Mouse (Mus musculus) thymus, adult 2 months (tissue): Measurements from ENCODE around the gene RPS10-NUDT3.

ENCODE experiments used
- CTCF ChIP-seq: fragments of 200-500 bp; IDR thresholded peaks from 2 replicates; pipeline ENCODE4 v1.5.1; 2012; ENCODE audit warnings: mild to moderate bottlenecking, control low read depth, low read length, moderate library complexity, borderline replicate concordance; ENCODE audit not compliant: control insufficient read depth, poor library complexity, insufficient read depth; ENCODE audit errors: extremely low read depth
- POLR2A ChIP-seq: fragments of 200-500 bp; IDR thresholded peaks from 2 replicates; pipeline ENCODE4 v1.6.1; 2012; ENCODE audit warnings: mild to moderate bottlenecking, low read length, control low read depth, moderate library complexity; ENCODE audit not compliant: control insufficient read depth, poor library complexity, insufficient read depth; ENCODE audit errors: extremely low read depth

DNA sequence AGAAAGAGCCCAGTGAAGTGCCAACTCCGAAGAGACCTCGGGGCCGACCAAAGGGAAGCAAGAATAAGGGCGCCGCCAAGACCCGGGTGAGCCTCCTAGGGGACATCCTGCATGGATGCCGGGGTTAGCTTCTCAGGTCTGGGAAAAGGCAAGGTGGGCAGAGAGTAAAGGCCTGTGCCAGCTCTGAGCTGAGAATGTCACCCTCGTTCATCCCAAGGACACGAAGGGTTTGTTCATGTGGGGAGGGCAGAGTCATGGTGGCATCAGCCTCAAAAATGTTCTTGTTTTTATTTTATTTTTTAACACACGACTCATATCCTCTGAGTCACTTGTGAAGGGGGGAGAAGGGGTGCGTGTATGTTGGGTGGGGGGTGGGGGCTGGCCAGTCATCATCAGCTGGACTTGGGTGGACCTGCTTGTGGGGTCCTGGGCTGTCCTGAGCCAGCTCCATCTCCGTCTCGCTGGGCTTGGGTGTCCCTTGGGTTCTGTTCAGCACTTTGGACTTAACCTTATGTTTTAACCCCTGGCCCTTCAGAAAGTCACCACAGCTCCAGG is 74.0 kb downstream of the RPS10-NUDT3 start:
- TF ChIP-seq CTCF (no peak), POLR2A (no peak)
